Mouse (Mus musculus) liver, postnatal 0 days (tissue): ENCODE measurements around the gene Dlg1.

ENCODE experiments used
- CTCF ChIP-seq: sonication (generic); IDR thresholded peaks from 2 replicates; pipeline ENCODE4 v1.5.1; 2016; ENCODE audit warnings: antibody characterized with exemption, low read depth
- EP300 ChIP-seq: IDR thresholded peaks from 2 replicates; pipeline ENCODE4 v1.6.1; 2016; ENCODE audit warnings: antibody characterized with exemption, low read depth, mild to moderate bottlenecking

DNA sequence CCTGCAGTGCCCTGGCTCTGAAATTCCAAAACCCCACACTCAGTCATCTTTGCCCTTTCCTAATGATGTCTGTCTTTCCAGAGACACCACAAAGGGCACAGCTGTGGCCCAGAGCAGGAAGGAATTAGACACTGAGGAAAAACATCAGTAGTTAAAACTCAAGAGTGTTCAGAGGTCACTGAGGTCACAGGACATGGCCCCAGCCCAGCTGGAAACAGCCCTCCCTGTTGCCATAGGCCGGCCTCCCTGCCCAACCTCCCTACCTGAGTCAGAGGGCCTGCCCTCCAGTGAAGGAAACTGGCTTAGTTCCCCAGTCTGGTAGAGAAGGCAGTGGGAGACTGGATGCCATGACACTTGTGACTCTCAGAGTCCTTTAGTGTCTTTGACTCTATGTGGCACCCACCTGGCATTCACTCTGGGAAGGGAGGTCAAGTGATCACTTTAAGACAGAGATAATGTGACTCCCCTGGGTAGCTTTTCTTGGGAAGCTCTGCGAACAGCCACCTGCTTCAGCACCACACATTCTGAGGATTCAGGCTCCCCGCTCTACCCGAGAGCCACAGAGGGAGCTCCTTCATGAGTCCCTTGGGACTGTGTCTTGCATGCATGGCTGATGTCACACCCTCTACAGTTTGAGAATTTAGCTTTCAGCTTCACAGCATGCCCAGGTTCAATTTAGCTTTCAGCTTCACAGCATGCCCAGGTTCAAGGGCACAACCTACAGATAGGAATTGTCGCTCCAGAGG, 230.3 kb downstream of the Dlg1 start:
- TF ChIP-seq CTCF (no peak), EP300 (no peak)
